Mouse (Mus musculus): ENCODE results near the gene Tmem229b.

- TF ChIP-seq CTCF (IDR thresholded peaks at IDR 0.05; ENCODE audit: low read depth, low read length) (no peak), POLR2A (IDR thresholded peaks at IDR 0.05; ENCODE audit: extremely low read depth, insufficient read depth, low read length) (no peak)
Measured at GRCm38 (mm10) chr12:78952053-78952452, 55.4 kb downstream of the Tmem229b start.
